Mouse (Mus musculus) ES-E14 (cell line): Measurements from ENCODE around the gene Olfr33.

Source experiments
- CHD2 ChIP-seq: IDR thresholded peaks from 2 replicates; pipeline ENCODE4 v1.6.1; 2014; ENCODE audit warnings: mild to moderate bottlenecking, low read depth, low read length, inconsistent platforms
- MAFK ChIP-seq: IDR thresholded peaks from 2 replicates; pipeline ENCODE4 v1.6.1; 2014; ENCODE audit warnings: mild to moderate bottlenecking, low read depth, low read length, inconsistent platforms; ENCODE audit not compliant: insufficient read depth

GRCm38 (mm10) chr7:102727391-102727790 is 8.5 kb upstream of the Olfr33 start, which contains the start of gene Olfr559:
- TF ChIP-seq MAFK (no peak), CHD2 (no peak)
